In the genomic region with DNA sequence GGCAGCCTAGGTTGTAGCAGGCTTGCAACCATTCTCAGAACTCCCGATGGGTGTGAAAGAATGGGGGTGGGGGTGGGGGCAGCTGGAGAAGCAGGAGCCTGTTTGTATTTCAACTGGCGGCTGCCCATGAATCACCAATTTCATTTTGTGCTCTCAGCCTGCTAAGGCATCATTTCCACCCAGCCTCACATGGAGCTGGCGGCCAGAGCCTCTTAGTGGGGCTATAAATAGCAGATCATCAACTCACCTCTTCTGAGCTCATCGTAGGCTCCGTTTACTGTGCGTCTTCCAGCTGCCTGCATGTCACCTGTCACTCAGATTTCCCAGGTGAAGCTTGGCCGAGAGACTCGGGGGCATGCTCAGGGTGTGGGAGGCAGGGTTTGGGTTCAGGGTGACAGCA, we compare ENCODE assay signal across 8 mouse cellular contexts. TPM values are rescaled to one million over a fixed set of nuclear protein-coding genes. Genes with fewer than 3 reads are reported as not detected.
DNase-seq lines count a peak whose midpoint lies in the region; ATAC-seq and TF ChIP-seq lines count a peak whose summit lies in the region.

No protein-coding gene starts in this region.

- intact Hi-C loops in gastrocnemius, adult 2 months (cut with DNase I): no loop called here

- no peak for ATAC-seq in megakaryocyte progenitor cell, adult 5-6 weeks (replicated peaks; ENCODE audit: poor library complexity)

- TF ChIP-seq CTCF in gastrocnemius, adult 2 months (IDR thresholded peaks at IDR 0.05): no peak

- peak; percentile 81 for DNase-seq in gastrocnemius, adult 2 months
- DNase-seq in gastrocnemius, postnatal 4 days (ENCODE audit: low spot score in 2 of 2): no peak
- DNase-seq in thymus, postnatal 25 days: peak; percentile 49
- no peak for DNase-seq in thymus, postnatal 0 days (ENCODE audit: low spot score)
- DNase-seq in layer of hippocampus, adult 8-10 months (ENCODE audit: low spot score in 2 of 2): peak; percentile 44 to 58
- DNase-seq in kidney, adult 11 months: no peak
- DNase-seq in testis, postnatal 10 days (ENCODE audit: low spot score): no peak

- no peak overlapping the region for H3K4me3 ChIP-seq in gastrocnemius, adult 2 months

- H3K27ac ChIP-seq in gastrocnemius, adult 2 months: peak overlapping the region; percentile 89

RNA-seq across cellular contexts. Expression of a gene that starts 21.9 kb away (rescaled TPM):
- total RNA-seq in gastrocnemius, adult 2 months (2021): 10 to 100 TPM; 16.9 to 30.0 TPM
- 10 to 100 TPM; 25.7 to 26.7 TPM for total RNA-seq in gastrocnemius, postnatal 4 days (2021)
- 177 and 196 TPM in 2 replicates for polyA plus RNA-seq in thymus, postnatal 0 days (2015; fragmentation: Nextera tagmentation; extraction: Ambion mirVana)
- 10 to 100 TPM; 35.7 to 42.8 (median 39.5) TPM for total RNA-seq in layer of hippocampus, adult 8-10 months (2022)
- 93.9 and 114 TPM in 2 replicates for total RNA-seq in megakaryocyte progenitor cell, adult 5-6 weeks (2015)
- 66.9 and 67.3 TPM in 2 replicates for total RNA-seq in megakaryocyte progenitor cell, adult 5-6 weeks (2017)

RNA-seq across cellular contexts. Expression of a gene that starts 55.0 kb away (rescaled TPM):
- 100 to 1,000 TPM; 519 to 559 TPM for total RNA-seq in gastrocnemius, adult 2 months (2021)
- total RNA-seq in gastrocnemius, postnatal 4 days (2021): 100 to 1,000 TPM; 190 to 225 TPM
- 287 and 292 TPM in 2 replicates for polyA plus RNA-seq in thymus, postnatal 0 days (2015; fragmentation: Nextera tagmentation; extraction: Ambion mirVana)
- 100 to 1,000 TPM; 162 to 207 (median 179) TPM for total RNA-seq in layer of hippocampus, adult 8-10 months (2022)
- 84.4 and 88.0 TPM in 2 replicates for total RNA-seq in megakaryocyte progenitor cell, adult 5-6 weeks (2015)
- 68.8 and 102 TPM in 2 replicates for total RNA-seq in megakaryocyte progenitor cell, adult 5-6 weeks (2017)

RNA-seq across cellular contexts. Expression of a gene that starts 58.5 kb away (rescaled TPM):
- total RNA-seq in gastrocnemius, adult 2 months (2021): 1 to 10 TPM; 1.5 to 3.2 TPM
- total RNA-seq in gastrocnemius, postnatal 4 days (2021): 10 to 100 TPM; 11.1 to 14.0 TPM
- polyA plus RNA-seq in thymus, postnatal 0 days (2015; fragmentation: Nextera tagmentation; extraction: Ambion mirVana): 9.5 and 12.2 TPM in 2 replicates
- 10 to 100 TPM; 13.4 to 17.6 (median 16.1) TPM for total RNA-seq in layer of hippocampus, adult 8-10 months (2022)
- total RNA-seq in megakaryocyte progenitor cell, adult 5-6 weeks (2015): 3.3 and 4.1 TPM in 2 replicates
- 3.9 and 6.1 TPM in 2 replicates for total RNA-seq in megakaryocyte progenitor cell, adult 5-6 weeks (2017)

Comparison
In these comparisons a context has a peak if more than half of its experiments do, and no peak if none do; other contexts are left out.
1. DNase-seq: peak in gastrocnemius, adult 2 months (single experiment), thymus, postnatal 25 days (single experiment) and layer of hippocampus, adult 8-10 months (2 of 2); none in gastrocnemius, postnatal 4 days (0 of 2), thymus, postnatal 0 days (single experiment), kidney, adult 11 months (single experiment) and testis, postnatal 10 days (single experiment).